Mouse (Mus musculus) small intestine, adult 2 months (tissue): ENCODE data around the gene Rragc. TPM values are rescaled to one million over a fixed set of nuclear protein-coding genes. Genes with fewer than 3 reads are reported as not detected.

Experiments
- H3K27ac ChIP-seq: fragments of 200-500 bp; 2 replicates; pipeline ENCODE4 v1.5.1; 2012; ENCODE audit warnings: low read depth, low read length, control low read depth, inconsistent platforms; ENCODE audit not compliant: insufficient read depth
- H3K27me3 ChIP-seq: fragments of 200-500 bp; 2 replicates; pipeline ENCODE4 v1.6.1; 2012; ENCODE audit warnings: mild to moderate bottlenecking, moderate library complexity, low read length, inconsistent platforms; ENCODE audit not compliant: control insufficient read depth, insufficient read depth
- H3K36me3 ChIP-seq: fragments of 200-500 bp; 2 replicates; pipeline ENCODE4 v1.6.1; 2012; ENCODE audit warnings: mild to moderate bottlenecking, low read length, control low read depth, inconsistent platforms; ENCODE audit not compliant: control insufficient read depth, insufficient read depth
- H3K4me1 ChIP-seq: fragments of 200-500 bp; 2 replicates; pipeline ENCODE4 v1.6.1; 2012; ENCODE audit warnings: low read length, inconsistent platforms, mixed read lengths; ENCODE audit not compliant: control insufficient read depth, insufficient read depth, insufficient read length
- H3K4me3 ChIP-seq: fragments of 200-500 bp; 2 replicates; pipeline ENCODE4 v1.5.1; 2012; ENCODE audit warnings: low read depth, mild to moderate bottlenecking, control low read depth, inconsistent platforms, low read length, moderate library complexity
- CTCF ChIP-seq: fragments of 200-500 bp; IDR thresholded peaks from 2 replicates; pipeline ENCODE4 v1.5.1; 2012; ENCODE audit warnings: low read depth, mild to moderate bottlenecking, control low read depth, inconsistent platforms, low read length, moderate library complexity, mixed read lengths; ENCODE audit not compliant: insufficient replicate concordance, insufficient read length; ENCODE audit errors: extremely low read depth
- POLR2A ChIP-seq: fragments of 200-500 bp; IDR thresholded peaks from 2 replicates; pipeline ENCODE4 v1.6.1; 2012; ENCODE audit warnings: low read depth, mild to moderate bottlenecking, control low read depth, inconsistent platforms, low read length, moderate library complexity
- WGBS: fragments of 180-500 bp; shearing (Covaris S2); methylation state at CpG from one replicate; pipeline ENCODE4 v1.1.7; 2018; 5-methylcytosine and 5-hydroxymethylcytosine counted together
- polyA plus RNA-seq: library from polyadenylated mRNA; depleted of rRNA; stranded (reverse); fragments of >200 nt; gene quantifications from 2 replicates; pipeline ENCODE4 v1.2.3, GENCODE M21; 2012; rRNA removed

The Rragc gene
- polyA plus RNA-seq, 1 experiment, result 28.6 TPM

DNA sequence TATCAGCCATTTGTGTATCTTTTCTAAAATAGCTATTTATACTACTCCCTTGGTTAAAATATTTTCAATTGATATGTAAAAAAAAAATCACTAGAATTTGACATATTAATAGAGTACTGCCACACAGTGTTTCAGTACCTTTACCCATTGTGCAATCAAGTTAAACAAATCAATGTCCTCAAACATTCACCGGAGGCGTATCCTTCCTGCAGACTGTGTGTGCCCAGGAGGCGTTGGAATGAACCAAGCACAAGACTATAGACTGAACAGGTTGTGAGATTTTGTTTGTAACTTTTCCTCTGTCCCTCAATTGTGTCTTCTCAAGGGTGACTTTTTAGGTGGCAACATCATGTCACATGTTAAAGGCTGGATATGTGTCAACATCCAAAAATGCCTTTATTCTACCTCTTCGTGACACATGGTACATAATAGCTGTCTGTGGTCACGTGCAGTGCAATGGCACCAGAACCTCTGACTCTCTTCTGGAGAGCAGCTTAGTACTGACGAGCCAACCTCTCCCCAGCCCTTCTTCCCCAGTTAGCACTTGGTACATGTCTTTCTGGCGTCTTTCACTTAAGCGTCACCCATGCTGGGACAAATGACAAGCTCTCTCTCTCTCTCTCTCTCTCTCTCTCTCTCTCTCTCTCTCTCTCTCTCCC lies 51.5 kb downstream of the Rragc start:
- no peak for TF ChIP-seq CTCF
- no peak for TF ChIP-seq POLR2A
- Histone ChIP-seq H3K4me3 (no peak overlapping the region), H3K27ac (no peak overlapping the region), H3K27me3 (no peaks in the 10 kb centered on the region), H3K36me3 (no peaks in the 10 kb centered on the region), H3K4me1 (no peaks in the 10 kb centered on the region)
- WGBS, result 51% methylated on average over 8 of the region's 8 CpGs

DNA sequence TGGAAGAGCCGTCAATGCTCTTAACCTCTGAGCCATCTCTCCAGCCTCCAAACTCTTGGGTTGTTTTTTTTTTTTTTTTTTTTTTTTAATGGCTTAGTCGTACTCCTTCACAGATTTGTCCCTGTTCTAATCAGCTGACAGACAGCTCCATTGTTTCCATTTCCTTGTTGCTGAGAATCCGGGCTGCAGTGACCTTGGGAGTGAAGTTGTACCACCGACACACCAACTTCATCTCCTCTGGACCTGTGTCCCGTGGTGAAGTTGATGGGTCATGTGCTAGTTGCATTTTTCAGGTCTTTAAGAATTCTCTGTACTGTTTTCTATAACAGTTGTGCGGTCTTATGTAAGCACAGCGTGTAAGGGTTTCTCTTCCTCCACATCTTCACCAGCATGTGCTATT lies 52.2 kb downstream of the Rragc start:
- Histone ChIP-seq H3K4me3 (no peak overlapping the region), H3K27ac (no peak overlapping the region), H3K36me3 (no peaks in the 10 kb centered on the region), H3K4me1 (no peaks in the 10 kb centered on the region), H3K27me3 (no peaks in the 10 kb centered on the region)
- TF ChIP-seq POLR2A, result no peak
- TF ChIP-seq CTCF, result no peak
- 53% methylated on average over 7 of the region's 7 CpGs for WGBS

DNA sequence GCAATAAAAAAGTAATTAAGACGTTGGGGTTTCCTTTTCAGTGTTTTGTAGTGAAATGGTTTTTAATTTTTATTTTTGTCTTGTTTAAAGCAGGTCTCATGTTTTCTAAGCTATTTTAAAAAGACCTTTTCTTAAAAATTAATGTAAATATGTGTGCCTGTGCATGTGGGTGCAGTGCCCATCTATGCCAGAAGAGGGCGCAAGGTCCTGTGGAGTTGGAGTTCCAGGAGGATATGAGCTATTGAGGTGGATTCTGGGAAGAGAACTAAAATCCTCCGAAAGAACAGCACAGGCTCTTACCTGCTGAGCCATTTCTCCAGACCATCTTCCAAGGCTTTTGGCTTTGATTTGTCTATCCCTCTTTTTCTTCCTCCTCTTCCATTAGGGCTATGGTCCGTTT lies 53.8 kb downstream of the Rragc start:
- WGBS, result 76% methylated on average over 4 of the region's 4 CpGs
- TF ChIP-seq POLR2A (no peak), CTCF (peak; percentile 46; the same call in 1 of the 2 replicates)

DNA sequence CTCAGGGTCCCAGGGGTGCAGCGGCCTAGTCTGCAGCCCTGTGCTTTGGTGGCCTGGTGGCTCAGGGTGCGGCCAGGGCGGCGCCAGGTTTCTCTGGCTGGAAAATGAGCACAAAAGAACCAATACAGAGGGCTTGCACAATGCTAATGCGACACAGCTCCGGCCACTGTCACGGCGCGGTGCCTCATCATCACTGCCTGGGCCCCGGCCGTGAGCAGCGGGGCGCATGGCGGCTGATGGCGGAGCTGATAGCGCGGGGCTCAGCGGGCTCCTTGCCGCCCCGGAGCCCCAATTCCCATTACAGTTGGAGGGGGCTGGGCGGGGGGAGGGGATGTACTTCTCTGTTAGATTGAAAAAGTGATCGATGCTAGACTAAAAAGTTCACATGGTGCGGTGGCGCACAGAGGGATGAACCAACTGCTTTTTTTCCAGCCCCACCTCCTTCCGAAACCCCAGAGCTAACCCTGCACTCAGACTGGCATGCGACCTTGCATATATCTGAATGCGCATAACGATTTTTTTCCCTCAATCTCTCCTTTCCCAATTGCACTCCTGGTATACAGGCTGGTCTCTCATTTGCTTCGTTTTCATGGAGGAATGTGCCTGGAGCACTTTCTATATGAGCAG lies 55.3 kb downstream of the Rragc start:
- WGBS, result 13% methylated on average over 29 of the region's 29 CpGs
- no peak for TF ChIP-seq CTCF
- no peak for TF ChIP-seq POLR2A
- no peak overlapping the region for H3K27ac ChIP-seq
- H3K36me3 ChIP-seq, result no peaks in the 10 kb centered on the region
- H3K27me3 ChIP-seq, result no peaks in the 10 kb centered on the region
- no peaks in the 10 kb centered on the region for H3K4me1 ChIP-seq
- H3K4me3 ChIP-seq, result no peak overlapping the region

More for the DNA sequence above, 53.8 kb downstream of the Rragc start:
- Histone ChIP-seq H3K4me3 (no peak overlapping the region), H3K4me1 (no peaks in the 10 kb centered on the region), H3K27me3 (no peaks in the 10 kb centered on the region), H3K27ac (no peak overlapping the region), H3K36me3 (no peaks in the 10 kb centered on the region)

DNA sequence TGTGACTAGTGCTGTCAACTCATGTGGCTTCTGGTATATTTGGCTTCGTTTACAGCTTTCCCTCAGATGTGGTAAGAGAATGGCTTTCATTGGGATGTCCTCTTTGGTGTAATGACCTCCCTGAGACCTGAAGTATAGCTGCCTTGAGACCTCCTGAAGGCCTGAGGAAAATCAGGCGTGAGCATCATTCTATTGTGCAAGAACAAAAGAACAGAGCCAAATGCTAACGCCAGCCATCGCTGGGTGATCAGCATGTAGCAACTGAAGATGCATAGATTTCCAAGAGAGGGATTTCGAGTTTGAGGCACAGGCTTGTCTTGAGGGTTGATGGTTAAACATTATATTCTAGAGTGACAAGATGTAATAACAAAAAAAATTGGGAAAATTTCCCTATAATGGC lies 64.9 kb downstream of the Rragc start:
- H3K4me3 ChIP-seq, result no peak overlapping the region
- H3K27ac ChIP-seq, result no peak overlapping the region
- H3K27me3 ChIP-seq, result 0 out of 2 replicates have a peak, but pooled peaks cover 3% of the 10 kb centered on the region
- H3K36me3 ChIP-seq, result no peaks in the 10 kb centered on the region
- no peaks in the 10 kb centered on the region for H3K4me1 ChIP-seq
- whole genome bisulfite sequencing, result 65% methylated on average over 5 of the region's 5 CpGs
- no peak for TF ChIP-seq CTCF
- no peak for TF ChIP-seq POLR2A

Other genes with a start within 250 kb of the Rragc start
- gene Macf1, start 233.1 kb upstream of the Rragc start, polyA plus RNA-seq, result 14.9 and 22.3 TPM in 2 replicates
- 7.1 and 16.5 TPM in 2 replicates for gene Ndufs5, start 199.2 kb upstream of the Rragc start, polyA plus RNA-seq
- gene Akirin1, start 167.1 kb upstream of the Rragc start, polyA plus RNA-seq, result 19.7 and 29.1 TPM in 2 replicates
- gene Rhbdl2, start 129.6 kb upstream of the Rragc start, polyA plus RNA-seq, result 3.3 and 6.2 TPM in 2 replicates
- not detected in 2 replicates for gene 4933427I04Rik, start 57.8 kb upstream of the Rragc start, polyA plus RNA-seq
- gene Mycbp, start 12.6 kb upstream of the Rragc start, polyA plus RNA-seq, result 4.2 and 8.0 TPM in 2 replicates
- 1.0 TPM in 1 of 2 replicates, not detected in the other for gene 4930535I16Rik, start 576 bp downstream of the Rragc start, polyA plus RNA-seq